Mouse (Mus musculus) thymus, adult 2 months (tissue): ENCODE results near the gene Dnm3. TPM values are rescaled to one million over a fixed set of nuclear protein-coding genes. Genes with fewer than 3 reads are reported as not detected.

ENCODE experiments used
- DNase-seq: peaks from one replicate; pipeline ENCODE4 v3.0.0; 2021
- H3K27ac ChIP-seq: fragments of 200-500 bp; 2 replicates; pipeline ENCODE4 v1.5.1; 2012; ENCODE audit warnings: low read length, control low read depth; ENCODE audit not compliant: control insufficient read depth, insufficient read depth
- H3K27me3 ChIP-seq: fragments of 200-500 bp; 2 replicates; pipeline ENCODE4 v1.6.1; 2012; ENCODE audit warnings: mild to moderate bottlenecking, low read length, moderate library complexity, mixed read lengths; ENCODE audit not compliant: control insufficient read depth, insufficient read depth
- H3K36me3 ChIP-seq: fragments of 200-500 bp; 2 replicates; pipeline ENCODE4 v1.6.1; 2012; ENCODE audit warnings: mild to moderate bottlenecking, low read length, moderate library complexity; ENCODE audit not compliant: control insufficient read depth, insufficient read depth
- H3K4me1 ChIP-seq: fragments of 200-500 bp; replicated peaks from 2 replicates; pipeline ENCODE4 v1.6.1; 2012; ENCODE audit warnings: low read length; ENCODE audit not compliant: control insufficient read depth, insufficient read depth
- H3K4me3 ChIP-seq: fragments of 200-500 bp; 2 replicates; pipeline ENCODE4 v1.5.1; 2012; ENCODE audit warnings: mild to moderate bottlenecking, low read length, control low read depth, moderate library complexity; ENCODE audit not compliant: control insufficient read depth, insufficient read depth
- CTCF ChIP-seq: fragments of 200-500 bp; IDR thresholded peaks from 2 replicates; pipeline ENCODE4 v1.5.1; 2012; ENCODE audit warnings: mild to moderate bottlenecking, control low read depth, low read length, moderate library complexity, borderline replicate concordance; ENCODE audit not compliant: control insufficient read depth, poor library complexity, insufficient read depth; ENCODE audit errors: extremely low read depth
- POLR2A ChIP-seq: fragments of 200-500 bp; IDR thresholded peaks from 2 replicates; pipeline ENCODE4 v1.6.1; 2012; ENCODE audit warnings: mild to moderate bottlenecking, low read length, control low read depth, moderate library complexity; ENCODE audit not compliant: control insufficient read depth, poor library complexity, insufficient read depth; ENCODE audit errors: extremely low read depth
- WGBS: fragments of 180-500 bp; shearing (Covaris S2); methylation state at CpG from one replicate; pipeline ENCODE4 v1.1.7; 2018; 5-methylcytosine and 5-hydroxymethylcytosine counted together
- polyA plus RNA-seq: library from polyadenylated mRNA; depleted of rRNA; stranded (reverse); fragments of >200 nt; gene quantifications from 2 replicates; pipeline ENCODE4 v1.2.3, GENCODE M21; 2012; rRNA removed

The Dnm3 gene
- polyA plus RNA-seq, result 1.1 TPM in 2 replicates

GRCm38 (mm10) chr1:162477246-162478209 lies at the start of gene Dnm3:
TSS of gene Dnm3 (minus strand) at chr1:162478034.
- no peak for TF ChIP-seq CTCF
- no peak for TF ChIP-seq POLR2A
- peaks cover 3% of the 10 kb centered on the region for H3K27me3 ChIP-seq
- H3K27ac ChIP-seq, result no peak within 1 kb of the TSS
- peak; percentile 30 for DNase-seq
- WGBS, result 4% methylated on average over 56 of the region's 56 CpGs
- H3K4me1 ChIP-seq, result no peaks in the 10 kb centered on the region; the same call in 1 of the 2 replicates
- H3K4me3 ChIP-seq, result peak within 1 kb of the TSS; percentile 23
- H3K36me3 ChIP-seq, result no peaks in the 10 kb centered on the region

- Histone ChIP-seq H3K4me1 (no peaks in the 10 kb centered on the region), H3K27ac (no peak overlapping the region), H3K4me3 (no peak overlapping the region), H3K36me3 (no peaks in the 10 kb centered on the region), H3K27me3 (no peaks in the 10 kb centered on the region)
- TF ChIP-seq POLR2A (no peak), CTCF (no peak)
- 91% methylated on average over 1 of the region's 1 CpGs for WGBS
- DNase-seq, result no peak
Observed at GRCm38 (mm10) chr1:162515116-162515515, 37.3 kb upstream of the Dnm3 start.

- no peaks in the 10 kb centered on the region for H3K4me1 ChIP-seq
- H3K27me3 ChIP-seq, result no peaks in the 10 kb centered on the region
- no peak overlapping the region for H3K27ac ChIP-seq
- TF ChIP-seq POLR2A (no peak), CTCF (no peak)
- no peak overlapping the region for H3K4me3 ChIP-seq
- DNase-seq, result no peak
- 49% methylated on average over 2 of the region's 2 CpGs for WGBS
- H3K36me3 ChIP-seq, result no peaks in the 10 kb centered on the region
Observed at GRCm38 (mm10) chr1:162510013-162510356, 32.2 kb upstream of the Dnm3 start.

- no peak for DNase-seq
- 32% methylated on average over 12 of the region's 12 CpGs for WGBS
- Histone ChIP-seq H3K4me1 (no peaks in the 10 kb centered on the region), H3K27ac (no peak overlapping the region), H3K4me3 (no peak overlapping the region), H3K27me3 (no peaks in the 10 kb centered on the region), H3K36me3 (no peaks in the 10 kb centered on the region)
- TF ChIP-seq POLR2A (no peak), CTCF (no peak)
Observed at GRCm38 (mm10) chr1:162509329-162510012, 31.6 kb upstream of the Dnm3 start.

- WGBS, result 92% methylated on average over 4 of the region's 4 CpGs
- DNase-seq, result no peak
- Histone ChIP-seq H3K36me3 (no peaks in the 10 kb centered on the region), H3K27me3 (no peaks in the 10 kb centered on the region), H3K4me1 (no peaks in the 10 kb centered on the region), H3K4me3 (no peak overlapping the region), H3K27ac (no peak overlapping the region)
- TF ChIP-seq CTCF (no peak), POLR2A (no peak)
Observed at GRCm38 (mm10) chr1:162508211-162509005, 30.6 kb upstream of the Dnm3 start.

- DNase-seq, result no peak
- no peaks in the 10 kb centered on the region for H3K4me1 ChIP-seq
- no peaks in the 10 kb centered on the region for H3K36me3 ChIP-seq
- H3K27ac ChIP-seq, result no peak overlapping the region
- H3K27me3 ChIP-seq, result no peaks in the 10 kb centered on the region
- WGBS, result 75% methylated on average over 4 of the region's 4 CpGs
- no peak overlapping the region for H3K4me3 ChIP-seq
- TF ChIP-seq POLR2A (no peak), CTCF (no peak)
Observed at GRCm38 (mm10) chr1:162506516-162506915, 28.7 kb upstream of the Dnm3 start.
